Mouse (Mus musculus) lung, adult 18-20 months (tissue): ENCODE measurements around the gene Dok4.
"Not testable (repeated sequence)": the region's sequence is repeated elsewhere in the genome, so short reads cannot be mapped to it uniquely, and the experiment has no call there.

Source experiments
- DNase-seq, 2 experiments: peaks; one replicate each; pipeline ENCODE4 v3.0.0; 2022; ENCODE audit warnings: mixed read lengths in 2 of 2

Gene Dok4

DNA sequence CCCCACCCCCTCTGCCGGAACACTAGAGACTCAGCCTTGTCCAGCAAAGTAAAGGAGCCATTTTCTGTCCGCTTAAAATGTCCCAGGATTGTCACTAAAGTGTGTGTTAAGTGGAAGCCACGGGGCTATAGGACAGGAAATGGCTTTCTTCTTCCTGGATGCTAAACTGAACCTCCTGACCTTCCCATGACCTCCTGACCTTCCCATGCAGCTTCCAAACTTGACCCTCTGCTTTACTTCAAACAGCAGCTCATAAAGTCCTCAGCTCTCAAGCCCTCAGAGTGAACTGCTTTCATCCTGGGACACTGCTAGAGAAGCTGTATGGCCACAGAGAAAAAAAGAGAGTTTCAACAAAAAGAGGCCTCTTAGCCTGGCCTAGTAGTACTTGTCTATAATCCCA, 690 bp upstream of the Dok4 start:
- no peak for DNase-seq

- DNase-seq = peak in 1 of 2 experiments; percentile 14
These were observed 319 bp downstream of the Dok4 start for GRCm38 (mm10) chr8:94875871-94876150.

DNA sequence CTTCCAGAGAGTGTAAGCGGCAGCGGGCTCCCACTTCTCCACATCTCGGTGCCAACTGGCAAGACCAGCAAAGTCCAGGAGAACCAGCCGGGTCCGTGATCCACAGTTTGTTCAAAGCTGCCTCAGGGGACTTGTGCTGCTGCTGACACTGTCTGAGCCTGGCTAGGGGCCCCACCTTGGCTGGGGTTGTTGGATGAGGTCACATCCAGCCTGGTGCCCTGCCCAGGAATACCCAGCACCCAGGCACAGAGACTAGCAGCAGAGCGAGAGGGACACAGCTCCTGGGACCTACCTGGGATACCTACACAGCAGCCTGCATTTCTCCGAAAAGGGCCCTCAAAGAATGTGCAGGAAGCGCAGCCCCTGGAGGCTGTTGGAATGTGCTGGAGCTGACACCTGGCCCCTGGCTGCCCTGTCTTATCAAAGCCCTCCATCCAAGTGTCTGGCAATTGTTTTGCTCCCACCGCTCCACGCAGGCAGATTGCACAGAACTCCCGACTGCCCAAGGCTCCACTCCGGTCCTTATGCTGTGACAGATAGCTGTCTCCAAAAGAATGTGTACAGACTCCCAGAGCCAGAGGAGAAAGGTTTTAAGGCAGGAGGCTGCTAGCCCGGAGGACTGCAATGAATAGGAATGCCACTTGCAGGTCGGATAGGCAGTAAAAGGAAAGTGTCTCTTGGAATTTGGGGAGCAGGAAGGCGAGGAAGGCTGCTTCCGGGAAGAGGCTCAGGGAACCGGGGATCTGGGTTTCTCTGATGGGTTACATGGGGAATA, 847 bp downstream of the Dok4 start:
- DNase-seq = peak; percentile 45 to 49

- peak; percentile 71 to 75 for DNase-seq
These were observed 1.8 kb downstream of the Dok4 start for GRCm38 (mm10) chr8:94874358-94874757.

- no peak for DNase-seq
These were observed 3.6 kb downstream of the Dok4 start for GRCm38 (mm10) chr8:94872576-94872975.

GRCm38 (mm10) chr8:94872156-94872555, 4.0 kb downstream of the Dok4 start:
- no peak for DNase-seq

DNA sequence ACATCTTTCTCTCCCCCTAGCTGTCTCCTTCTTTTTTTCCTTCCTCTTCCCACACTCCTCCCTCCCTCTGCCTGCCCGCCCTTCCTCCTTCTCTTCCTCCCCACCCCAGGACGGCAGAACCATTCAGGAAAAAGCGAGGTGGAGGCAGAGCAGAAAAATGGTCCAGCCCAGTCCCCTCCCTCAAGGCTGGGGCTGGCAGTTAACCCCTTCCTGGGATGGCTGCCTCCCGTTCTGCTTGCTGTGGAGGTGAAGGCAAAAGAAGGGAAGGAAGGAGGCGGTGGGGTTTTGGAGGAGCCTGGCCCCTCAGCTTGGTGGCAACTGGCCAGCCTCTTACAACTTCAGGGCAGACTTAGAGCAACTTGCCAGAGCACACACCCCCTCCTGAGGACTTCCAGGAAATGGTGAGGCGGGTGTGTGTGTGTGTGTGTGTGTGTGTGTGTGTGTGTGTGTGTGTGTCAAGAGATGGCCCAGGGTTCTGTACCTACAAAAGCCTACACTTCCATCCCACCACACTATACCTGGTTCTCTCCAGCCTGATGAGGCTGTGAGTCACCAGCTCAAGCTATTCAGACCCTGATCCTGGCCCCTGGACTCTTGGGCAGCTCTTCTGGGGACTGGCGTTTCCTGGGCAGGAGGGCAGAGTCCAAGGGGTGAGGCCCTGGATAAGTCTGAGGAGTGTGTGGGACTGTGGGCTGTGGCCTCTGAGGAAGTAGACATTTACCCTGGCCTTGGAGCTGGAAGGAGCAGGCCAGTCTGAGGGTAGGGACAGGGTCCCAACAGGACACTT, 4.8 kb downstream of the Dok4 start:
- DNase-seq = peak; percentile 82 to 83

- DNase-seq = peak; percentile 16 to 25
These were observed 5.5 kb downstream of the Dok4 start for GRCm38 (mm10) chr8:94870474-94871107.

- no peak for DNase-seq
These were observed 6.1 kb downstream of the Dok4 start for GRCm38 (mm10) chr8:94870003-94870402.

- DNase-seq = no peak
These were observed 7.0 kb downstream of the Dok4 start for GRCm38 (mm10) chr8:94869146-94869545.

GRCm38 (mm10) chr8:94866921-94867320, 9.2 kb downstream of the Dok4 start:
- no peak for DNase-seq

GRCm38 (mm10) chr8:94865292-94865691, 10.8 kb downstream of the Dok4 start:
- DNase-seq = no peak

DNA sequence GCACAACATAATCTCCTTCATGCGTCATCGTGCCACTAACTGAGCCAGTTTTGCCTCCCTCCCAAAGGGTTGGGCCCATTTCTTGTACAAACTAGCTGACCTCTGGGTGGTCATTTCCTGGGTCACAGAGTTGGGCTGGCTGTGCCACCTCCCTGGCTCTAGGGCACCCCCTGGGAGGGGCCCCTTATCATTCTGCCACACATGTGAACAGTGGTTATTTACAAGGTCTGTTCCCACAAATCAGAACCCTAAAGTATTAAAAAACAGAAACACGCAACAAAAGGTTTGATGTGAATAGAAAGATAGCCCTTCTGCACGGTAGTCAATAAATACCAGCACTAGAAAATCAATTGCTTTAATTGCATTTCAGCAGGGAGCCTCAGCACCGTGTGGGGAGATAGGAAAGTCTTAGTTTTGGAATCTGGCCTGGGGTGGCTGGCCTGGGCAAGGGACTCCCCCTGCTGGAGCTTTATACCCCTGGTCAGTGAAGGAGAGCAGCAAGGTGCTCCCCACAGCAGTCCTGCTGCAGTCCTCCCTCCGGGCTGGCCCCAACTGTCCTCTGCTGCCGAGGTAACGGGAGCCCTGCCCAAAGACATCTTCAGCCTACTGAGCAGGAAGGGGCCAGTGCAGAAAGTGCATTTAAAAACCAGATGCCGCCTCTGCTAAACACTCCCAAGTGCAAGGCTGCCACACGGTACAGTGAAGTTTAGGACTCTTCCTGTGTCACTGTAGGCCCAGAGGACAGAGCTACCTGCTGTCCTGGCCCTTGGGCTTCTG, 12.0 kb downstream of the Dok4 start:
- no peak for DNase-seq

DNA sequence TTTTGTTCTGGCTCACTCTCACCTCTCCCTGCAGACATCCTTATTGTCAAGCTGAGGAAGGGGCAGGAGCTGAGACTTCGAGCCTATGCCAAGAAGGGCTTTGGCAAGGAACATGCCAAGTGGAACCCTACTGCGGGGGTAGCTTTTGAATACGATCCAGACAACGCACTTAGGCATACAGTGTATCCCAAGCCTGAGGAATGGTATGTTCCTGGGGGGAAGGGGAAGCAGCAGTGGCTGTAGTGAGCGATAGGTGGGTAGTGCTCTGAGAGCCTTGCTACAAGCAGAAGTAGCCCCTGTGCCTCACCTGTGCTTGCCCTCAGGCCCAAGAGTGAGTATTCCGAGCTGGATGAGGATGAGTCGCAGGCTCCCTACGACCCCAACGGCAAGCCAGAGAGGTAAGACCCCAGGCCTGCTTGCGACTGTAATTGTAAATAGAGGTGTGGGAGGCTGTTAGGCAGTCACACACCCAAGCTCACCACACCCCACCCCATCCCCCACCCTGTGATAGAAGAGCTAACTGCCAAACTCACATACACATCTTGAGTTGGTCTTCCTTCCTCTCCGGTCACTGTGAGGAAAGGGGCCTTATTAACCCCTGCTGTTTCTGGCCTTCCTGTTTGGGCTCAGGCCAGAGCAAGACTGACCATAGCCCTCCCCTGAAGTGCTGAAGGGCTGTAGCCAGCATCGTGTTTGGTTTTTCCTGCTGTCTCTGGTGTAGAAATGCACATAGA, 13.5 kb downstream of the Dok4 start:
- no peak for DNase-seq

GRCm38 (mm10) chr8:94861352-94861910, 14.7 kb downstream of the Dok4 start:
- DNase-seq = peak; percentile 59 to 68

GRCm38 (mm10) chr8:94857346-94858173, 18.6 kb downstream of the Dok4 start, which contains the start of gene Polr2c:
Gene Polr2c (plus strand): TSS chr8:94857450.
- peak; percentile 83 to 88 for DNase-seq

- no peak for DNase-seq
These were observed 19.2 kb downstream of the Dok4 start for GRCm38 (mm10) chr8:94857011-94857345.

DNA sequence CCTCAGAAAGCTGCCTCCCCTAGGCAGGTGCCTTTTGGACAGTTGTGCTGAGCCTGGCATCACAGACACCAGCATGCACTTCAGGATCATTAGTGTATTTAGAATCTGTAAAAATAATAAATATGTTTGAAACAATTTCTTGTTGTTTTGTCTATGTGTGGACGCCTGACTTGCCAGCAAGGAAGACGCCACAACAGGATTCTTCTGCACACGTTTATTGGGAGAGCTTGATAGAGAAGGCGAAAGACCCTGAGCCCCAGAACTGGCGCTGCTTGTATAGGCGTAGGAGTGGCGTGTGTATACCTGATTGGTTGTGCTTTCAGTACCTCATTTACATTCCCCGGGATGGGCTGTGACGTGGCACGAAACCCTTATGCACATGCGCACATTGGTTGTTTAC, 21.4 kb downstream of the Dok4 start:
- not testable (repeated sequence) for DNase-seq

GRCm38 (mm10) chr8:94850049-94850448, 26.1 kb downstream of the Dok4 start:
- no peak for DNase-seq

- no peak for DNase-seq
These were observed 34.9 kb downstream of the Dok4 start for GRCm38 (mm10) chr8:94841183-94841582.

DNA sequence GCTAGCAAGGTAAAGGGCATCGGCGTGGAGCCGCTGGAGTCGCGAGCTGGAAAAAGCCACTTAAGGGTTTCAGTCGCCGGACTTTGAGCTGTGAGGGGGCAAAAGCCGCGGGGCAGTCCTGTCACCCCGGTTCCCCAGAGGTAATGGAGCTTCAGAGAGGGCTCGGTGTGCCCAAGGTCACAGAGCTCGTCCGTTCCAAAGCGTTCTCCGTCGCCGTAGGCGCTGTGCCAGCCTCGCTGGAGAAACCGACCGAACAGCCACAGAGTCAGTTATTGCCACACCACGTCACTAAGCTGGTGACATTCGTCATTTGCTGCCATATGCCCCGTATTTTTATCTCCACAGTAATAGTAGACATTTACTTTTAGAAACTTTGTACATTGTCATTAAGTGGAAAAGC, 37.5 kb downstream of the Dok4 start:
- peak; percentile 74 to 80 for DNase-seq
